Mouse (Mus musculus): ENCODE results near the gene Cyb5rl. TPM values are rescaled to one million over a fixed set of nuclear protein-coding genes. Genes with fewer than 3 reads are reported as not detected.

Gene Cyb5rl
- polyA plus RNA-seq (2012; rRNA removed) = 5.0 and 7.8 TPM in 2 replicates

DNA sequence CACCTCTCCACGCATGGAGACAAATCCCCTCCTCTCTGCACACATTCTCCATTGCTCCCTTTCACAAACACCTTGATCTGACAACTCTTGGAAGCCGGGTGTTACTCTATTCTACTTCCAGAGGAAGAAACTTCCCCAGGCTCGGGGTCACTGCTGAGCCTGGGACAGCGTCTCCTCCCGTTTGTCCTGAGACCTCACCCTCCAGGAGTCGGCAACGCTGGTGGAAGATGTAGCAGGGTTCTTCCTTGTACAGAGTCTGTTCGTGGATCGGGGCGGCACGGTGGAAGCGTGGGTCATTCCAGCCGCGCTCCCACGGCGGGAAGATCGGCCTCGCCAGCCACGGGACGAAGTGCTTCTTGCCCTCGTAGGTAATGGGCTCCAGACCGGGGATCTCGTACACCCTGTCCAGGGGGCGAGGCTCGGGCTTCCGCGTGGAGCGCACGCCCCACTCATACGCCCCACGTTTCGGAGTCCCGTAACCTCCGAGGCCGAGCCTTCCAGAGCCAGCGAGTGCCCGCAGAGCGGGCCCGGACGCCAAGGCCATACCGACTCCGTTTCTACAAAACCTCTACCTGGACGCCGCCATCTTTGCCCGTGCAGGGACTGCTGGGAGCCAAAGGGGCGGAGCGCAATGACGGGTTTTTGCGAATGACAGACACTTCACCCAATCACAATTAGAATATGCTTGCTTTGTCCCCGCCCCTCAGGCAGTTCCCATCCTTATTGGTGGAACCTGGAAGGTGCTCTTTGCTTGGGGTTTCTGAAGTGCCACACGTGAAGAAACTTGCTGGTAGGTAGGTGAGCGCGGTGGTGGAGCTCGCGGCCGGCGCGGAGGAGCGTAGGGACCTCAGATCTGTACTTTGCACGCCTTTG lies at the start of gene Cyb5rl, which contains the start of gene Mrpl37:
Cyb5rl (plus strand) TSS at position 737 of the 873 bp plus-strand sequence.
Mrpl37 (minus strand) TSS at position 617 of the 873 bp plus-strand sequence.
- DNase-seq (ENCODE audit: extremely low spot score in 1 of 2, low spot score in 1 of 2) = peak; percentile 95 to 99

DNA sequence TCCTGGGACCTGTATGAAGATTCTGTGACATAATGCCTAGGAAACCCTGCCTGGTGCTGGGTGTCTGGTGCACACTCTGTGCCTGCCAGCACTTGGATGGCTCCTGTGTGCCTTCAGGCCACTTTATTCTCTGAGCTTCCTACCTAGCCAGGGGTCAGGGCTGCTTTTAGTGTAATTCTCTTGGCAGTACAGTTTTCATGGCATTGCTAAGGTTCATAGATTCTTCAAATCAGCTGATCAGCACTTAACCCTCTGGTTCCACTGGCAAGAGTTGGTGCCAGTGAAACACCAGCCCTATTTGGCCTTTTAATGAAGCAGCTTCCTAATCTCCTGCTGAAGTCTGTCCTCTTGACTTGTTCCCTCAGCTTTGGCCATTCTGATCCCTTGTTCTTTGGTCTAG lies 49.5 kb upstream of the Cyb5rl start:
- no peak for DNase-seq (ENCODE audit: extremely low spot score in 1 of 2, low spot score in 1 of 2)

DNA sequence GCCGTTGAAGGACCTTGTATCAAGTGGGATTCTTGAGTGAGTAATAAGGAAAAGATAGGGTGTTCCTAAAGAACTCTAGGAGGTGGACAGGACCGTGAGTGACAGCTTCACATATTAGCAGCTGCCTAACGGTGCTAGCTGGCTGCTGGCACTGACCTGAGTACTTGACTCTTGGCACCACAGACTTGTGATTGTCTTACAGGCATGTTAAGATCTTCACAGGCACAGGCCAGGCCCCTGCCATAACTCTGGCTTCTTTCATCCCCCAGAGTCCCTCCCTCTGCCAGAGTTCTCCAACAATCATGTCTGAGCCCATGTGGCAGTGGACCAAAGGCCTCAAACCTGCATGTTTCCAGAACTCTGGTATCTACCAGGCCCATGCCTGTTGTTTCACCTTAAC lies 48.3 kb upstream of the Cyb5rl start:
- DNase-seq (ENCODE audit: extremely low spot score in 1 of 2, low spot score in 1 of 2) = no peak

DNA sequence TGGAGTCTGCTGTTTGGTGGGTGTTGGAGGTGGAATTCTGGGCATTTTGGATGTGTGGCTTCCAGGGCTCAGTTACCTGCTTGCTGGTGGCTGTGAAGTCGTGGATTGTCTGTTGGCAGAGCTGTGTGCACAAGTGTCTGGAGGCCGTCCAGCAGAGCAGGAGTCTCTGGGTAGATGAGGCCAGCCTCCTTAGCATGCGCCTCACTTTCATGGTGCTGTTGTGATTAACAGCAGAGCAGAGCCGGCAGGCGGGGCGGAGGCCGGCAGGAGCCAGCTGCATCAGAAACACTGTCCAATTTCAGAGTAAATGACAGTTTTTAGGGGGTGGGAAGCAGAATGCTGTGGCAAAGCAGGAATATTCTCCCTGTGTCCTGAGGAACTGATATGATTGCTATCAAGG lies 47.8 kb upstream of the Cyb5rl start:
- peak; percentile 42 to 77 for DNase-seq (ENCODE audit: extremely low spot score in 1 of 2, low spot score in 1 of 2)

DNA sequence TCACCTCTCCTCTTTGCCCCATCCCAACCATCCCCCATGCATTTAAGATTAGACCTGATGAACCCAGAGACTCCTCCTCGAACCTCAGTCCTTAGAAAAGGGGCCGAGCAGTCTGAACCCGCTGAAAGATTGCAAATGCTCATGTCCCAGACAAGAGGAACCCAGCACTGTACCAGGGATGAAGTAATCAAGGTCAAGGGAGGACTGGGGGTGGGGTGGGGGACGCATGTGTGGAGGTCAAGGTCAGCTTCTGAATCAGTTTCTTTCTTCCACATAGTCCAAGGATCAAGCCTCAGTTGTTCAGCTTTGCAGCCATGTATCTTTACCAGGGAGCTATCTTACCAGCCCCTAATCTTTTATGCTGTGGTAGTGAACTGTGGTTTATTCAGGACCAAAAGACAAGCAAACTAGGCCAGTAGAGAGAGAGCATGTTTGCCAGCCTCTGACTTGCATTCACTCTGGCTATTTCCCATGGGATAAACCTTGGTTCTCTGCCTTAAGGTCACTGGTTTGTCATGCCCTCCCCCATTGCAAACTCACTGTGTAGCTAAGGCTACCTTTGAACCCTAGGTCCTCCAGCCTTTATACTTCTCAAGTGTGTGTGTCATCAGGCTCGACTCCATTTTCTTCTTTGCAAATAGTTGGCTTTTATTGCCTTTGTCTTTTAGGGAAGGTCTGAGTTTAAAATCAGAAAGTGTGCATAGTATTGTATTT lies 46.3 kb upstream of the Cyb5rl start:
- DNase-seq (ENCODE audit: extremely low spot score in 1 of 2, low spot score in 1 of 2) = no peak

DNA sequence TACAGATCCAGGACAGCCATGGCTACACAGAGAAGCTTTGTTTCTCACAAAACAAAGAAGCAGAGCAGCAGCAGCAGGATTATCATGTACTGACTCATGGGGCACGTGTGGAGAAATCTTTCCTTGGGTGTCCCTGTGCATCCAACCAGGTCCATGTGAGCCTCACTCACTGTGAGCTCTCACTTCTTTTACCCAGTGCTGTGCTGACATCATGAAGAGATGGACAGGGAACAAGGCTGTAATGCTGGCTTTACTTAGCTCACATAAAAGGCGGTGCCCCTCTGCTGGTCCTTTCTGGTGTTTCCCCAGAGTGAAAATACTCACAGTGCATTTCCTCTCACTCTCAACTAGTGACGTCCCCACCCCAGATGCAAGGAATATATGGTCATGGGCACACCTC lies 45.3 kb upstream of the Cyb5rl start:
- DNase-seq (ENCODE audit: extremely low spot score in 1 of 2, low spot score in 1 of 2) = no peak

DNA sequence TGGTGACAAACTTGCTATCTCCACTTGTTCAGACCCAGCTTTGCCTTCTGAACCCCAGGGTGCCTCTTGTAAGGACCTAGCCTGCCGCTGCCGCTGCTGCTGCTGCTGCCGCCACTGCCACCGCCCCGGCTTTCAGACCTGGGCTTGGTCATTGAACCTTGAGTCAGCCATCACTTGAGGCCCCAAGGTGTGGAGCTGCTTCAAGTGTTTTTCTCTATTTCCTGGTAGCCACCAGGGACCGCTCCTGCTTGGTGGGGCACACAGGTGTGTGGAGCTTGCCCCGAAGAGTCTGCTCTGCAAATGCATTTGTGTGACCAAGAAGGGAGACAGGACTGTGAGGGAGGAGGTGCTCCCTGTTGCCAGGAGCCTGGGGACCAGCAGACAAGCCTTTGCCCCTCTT lies 41.9 kb upstream of the Cyb5rl start:
- no peak for DNase-seq (ENCODE audit: extremely low spot score in 1 of 2, low spot score in 1 of 2)

DNA sequence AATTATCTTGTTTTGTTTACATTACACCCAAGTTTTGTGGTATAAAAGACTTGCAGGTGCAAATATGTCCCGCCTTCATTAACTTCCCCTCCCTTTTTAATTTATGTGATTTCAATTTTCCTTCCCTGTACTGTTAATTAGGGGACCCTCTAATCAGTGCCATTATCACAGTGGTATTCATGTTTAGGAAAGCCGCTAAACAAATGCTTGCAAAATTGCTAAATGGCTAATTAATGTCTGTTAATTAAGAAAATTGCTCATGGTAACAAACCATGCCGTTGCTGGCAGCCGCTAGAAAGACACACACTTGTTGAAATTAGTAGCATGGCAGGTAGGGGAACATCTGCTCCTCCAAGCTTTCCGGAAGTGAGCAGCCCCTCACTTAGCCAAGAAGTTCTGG lies 41.4 kb upstream of the Cyb5rl start:
- no peak for DNase-seq (ENCODE audit: extremely low spot score in 1 of 2, low spot score in 1 of 2)

DNA sequence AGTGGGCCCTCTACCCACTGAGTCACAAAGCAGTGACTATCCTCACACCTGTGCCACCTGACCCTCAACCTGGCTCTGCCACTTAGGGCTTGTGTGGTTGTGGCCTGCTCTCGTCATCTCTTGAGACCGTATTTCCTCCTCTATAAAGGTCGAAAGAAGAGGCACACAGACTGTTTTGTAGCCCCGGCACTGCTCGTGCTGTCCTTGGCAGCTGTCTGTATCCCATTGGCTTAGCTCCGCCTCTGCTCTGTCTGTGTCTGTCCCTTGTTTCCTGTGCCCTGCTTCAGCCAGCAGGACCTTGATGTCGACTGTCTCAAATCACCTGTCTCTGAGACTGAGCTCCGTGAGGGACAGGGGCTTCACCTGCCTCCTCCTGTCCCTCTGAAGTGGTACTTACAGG lies 40.3 kb upstream of the Cyb5rl start:
- DNase-seq (ENCODE audit: extremely low spot score in 1 of 2, low spot score in 1 of 2) = no peak

DNA sequence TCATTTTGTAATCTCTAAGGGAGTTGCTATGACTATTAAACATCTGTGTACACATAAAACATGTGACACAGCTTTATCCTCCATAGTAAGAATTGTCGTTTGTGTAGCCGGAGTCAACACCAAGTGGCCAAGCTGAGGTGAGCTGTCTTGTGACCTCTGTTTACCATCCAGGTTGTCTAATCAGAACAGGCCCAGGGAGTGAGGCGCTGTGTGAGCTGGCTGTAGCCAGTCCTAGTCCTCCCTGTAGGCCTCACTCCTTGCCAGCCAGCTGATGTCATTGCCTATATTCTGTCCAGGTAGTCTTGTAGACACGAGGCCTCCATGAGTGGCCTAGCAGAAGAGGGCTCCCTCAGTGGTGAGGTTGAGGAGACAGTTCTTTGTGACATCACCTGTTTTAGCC lies 31.1 kb upstream of the Cyb5rl start:
- DNase-seq (ENCODE audit: extremely low spot score in 1 of 2, low spot score in 1 of 2) = no peak

DNA sequence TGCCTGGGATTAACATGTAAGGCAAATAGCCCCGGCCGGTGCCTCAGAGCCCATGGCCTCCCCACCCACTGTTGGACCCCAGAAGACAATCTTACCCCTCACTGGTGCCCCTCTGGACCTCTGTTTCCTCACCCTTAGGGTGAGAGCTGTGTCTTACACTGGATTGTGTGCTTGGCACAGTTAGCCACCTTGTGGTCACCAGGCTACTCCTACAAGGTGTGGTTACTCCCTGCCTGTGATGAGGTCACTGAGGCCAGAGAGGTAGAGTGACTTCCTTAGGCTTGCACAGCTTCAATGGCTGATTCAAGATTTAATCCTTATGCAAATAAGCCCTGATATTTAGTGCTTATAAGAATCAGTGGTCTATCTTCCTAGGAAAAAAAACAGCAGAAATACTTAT lies 29.8 kb upstream of the Cyb5rl start:
- no peak for DNase-seq (ENCODE audit: extremely low spot score in 1 of 2, low spot score in 1 of 2)

DNA sequence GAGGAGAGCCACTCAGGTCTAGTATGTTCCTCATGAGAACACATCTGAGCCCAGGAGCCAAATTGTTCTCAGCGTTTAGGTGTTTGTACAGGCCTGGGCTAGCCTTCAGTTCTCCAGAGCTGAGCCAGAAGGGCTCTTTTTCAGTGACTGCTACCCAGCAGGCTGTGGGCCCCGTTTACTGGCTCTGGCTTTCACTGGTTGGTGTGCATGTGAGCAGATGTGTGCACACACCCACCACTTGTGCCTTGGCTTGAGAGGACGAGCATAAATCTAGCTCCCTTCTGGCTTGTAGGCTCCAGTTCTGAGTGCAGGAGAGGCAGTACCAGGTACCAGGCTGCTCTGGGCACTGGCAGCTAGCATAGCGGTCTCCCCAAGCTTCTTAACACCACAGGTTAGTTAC lies 28.5 kb upstream of the Cyb5rl start:
- peak; percentile 38 to 63 for DNase-seq (ENCODE audit: extremely low spot score in 1 of 2, low spot score in 1 of 2)

DNA sequence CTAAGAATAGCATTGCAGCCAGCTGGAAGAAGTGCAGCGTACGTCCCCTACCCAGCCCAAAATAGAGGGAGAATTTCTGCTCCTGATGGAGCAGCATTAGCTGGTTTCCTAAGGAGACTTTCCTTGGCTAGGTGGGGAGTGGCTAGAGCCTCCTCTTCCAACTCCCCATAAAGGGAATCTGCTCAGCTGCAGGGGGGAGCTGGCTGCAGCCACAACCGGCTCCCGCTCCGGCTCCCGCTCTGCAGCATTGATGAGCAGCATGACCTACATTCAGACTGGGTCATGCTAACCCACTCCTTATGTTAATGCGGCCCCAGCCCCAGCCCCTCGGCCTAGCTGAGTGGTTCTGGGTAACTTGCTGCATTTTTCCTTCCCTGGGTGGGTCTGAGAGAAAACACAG lies 27.5 kb upstream of the Cyb5rl start:
- DNase-seq (ENCODE audit: extremely low spot score in 1 of 2, low spot score in 1 of 2) = peak in 1 of 2 experiments; percentile 33

DNA sequence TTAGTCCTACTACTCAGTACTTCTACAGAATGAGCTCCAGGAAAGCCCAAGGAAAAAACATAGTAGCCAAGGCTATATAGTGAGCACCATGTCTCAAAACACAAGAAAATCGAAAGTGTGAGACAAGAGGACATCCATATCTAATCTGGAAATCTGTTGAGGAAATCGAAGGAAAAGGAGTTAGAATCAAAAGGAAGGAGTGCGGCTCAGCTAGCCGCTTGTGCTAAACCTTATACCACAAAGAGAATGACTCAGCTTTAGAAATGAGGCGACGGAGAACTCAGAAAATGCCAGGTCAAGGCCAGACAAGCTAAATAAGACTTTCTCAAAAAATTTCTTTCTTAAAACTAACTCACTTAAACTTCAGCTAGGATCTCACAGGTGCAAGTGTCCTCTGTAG lies 24.5 kb upstream of the Cyb5rl start:
- no peak for DNase-seq (ENCODE audit: extremely low spot score in 1 of 2, low spot score in 1 of 2)

DNA sequence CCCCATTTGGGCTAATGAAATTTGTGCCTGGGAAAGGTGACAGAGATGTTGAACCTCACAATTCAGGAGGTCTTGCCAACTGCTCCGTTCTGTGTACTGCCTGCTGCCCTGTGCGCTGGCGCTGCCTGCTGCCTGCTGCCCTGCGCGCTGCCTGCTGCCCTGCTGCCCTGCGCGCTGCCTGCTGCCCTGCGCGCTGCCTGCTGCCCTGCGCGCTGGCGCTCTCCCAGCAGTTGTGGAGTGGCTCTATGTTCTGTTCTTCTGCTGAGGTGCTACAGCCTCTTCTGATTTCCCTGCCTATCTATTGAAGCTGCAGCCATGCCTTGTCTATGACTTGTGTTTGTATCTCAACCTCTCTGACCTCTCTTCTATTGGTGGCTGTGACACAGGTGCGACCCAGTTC lies 21.6 kb upstream of the Cyb5rl start:
- no peak for DNase-seq (ENCODE audit: extremely low spot score in 1 of 2, low spot score in 1 of 2)

DNA sequence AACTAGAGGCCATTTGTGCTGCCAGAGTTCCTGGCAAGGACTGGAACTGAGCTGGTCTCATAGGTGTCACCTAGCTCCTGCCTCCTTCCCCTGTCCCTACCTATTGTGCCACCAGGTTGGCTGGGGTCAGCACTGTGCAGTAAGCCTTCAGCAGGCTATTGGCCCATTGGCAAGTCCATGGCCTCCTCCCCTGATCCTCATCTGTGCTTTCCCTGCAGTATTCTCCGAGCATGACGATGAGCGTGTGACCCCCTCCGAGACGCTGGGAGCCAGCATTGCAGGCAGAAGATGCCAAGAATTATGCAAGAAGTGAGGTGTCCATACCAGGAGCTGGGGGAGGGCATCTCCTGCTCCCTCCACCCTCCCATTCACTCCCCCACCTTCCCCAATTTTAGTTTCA lies 19.0 kb upstream of the Cyb5rl start:
- DNase-seq (ENCODE audit: extremely low spot score in 1 of 2, low spot score in 1 of 2) = peak in 1 of 2 experiments; percentile 39

DNA sequence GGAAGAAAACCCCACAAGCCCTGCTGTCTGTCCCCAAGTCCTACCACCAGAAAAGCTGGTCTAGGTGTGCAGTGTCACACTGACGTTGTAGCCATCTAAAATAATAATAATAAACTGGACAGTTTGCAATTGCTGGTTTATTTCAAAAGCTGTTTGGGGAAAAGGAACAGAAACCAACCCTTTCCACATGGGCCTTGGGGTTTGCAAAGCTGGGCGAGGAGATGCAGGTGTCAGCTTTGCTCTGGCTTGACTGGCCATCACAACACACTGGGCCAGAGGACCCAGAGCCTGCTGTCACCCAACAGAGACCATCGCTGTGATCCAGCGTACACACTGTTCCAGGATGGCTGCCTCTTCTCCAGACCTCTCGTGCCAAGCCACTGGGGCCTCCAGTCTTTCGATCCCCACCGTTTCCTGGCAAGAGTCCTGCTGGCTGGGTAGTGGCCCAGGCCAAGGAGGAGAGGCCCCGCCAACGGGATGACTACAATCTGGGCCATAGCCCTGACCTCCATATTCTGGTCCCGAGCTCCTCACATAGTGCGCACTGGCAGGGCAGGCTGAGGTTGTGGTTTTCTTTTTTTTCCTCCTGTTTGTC lies 18.1 kb upstream of the Cyb5rl start:
- peak in 1 of 2 experiments; percentile 35 for DNase-seq (ENCODE audit: extremely low spot score in 1 of 2, low spot score in 1 of 2)

DNA sequence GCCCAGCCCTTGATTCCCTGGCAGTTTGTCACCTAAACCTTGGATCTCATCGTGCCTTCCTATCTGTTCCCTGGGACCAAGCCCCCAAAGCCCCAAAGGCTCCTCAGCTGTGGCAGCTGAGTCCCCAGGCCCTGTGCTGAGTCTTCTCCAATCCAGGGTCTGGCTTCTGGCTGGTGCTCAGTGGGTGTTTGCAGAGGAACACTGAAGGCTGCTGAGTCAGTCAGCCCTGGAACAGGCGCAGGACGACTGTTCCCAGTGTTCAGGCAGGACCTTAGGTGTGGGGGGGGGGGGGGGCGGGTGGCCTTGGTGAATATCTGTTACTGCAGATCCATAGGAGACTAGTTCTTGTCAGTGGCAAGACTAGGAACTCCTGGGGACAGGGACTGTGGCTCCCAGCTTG lies 14.9 kb upstream of the Cyb5rl start:
- DNase-seq (ENCODE audit: extremely low spot score in 1 of 2, low spot score in 1 of 2) = peak in 1 of 2 experiments; percentile 36

DNA sequence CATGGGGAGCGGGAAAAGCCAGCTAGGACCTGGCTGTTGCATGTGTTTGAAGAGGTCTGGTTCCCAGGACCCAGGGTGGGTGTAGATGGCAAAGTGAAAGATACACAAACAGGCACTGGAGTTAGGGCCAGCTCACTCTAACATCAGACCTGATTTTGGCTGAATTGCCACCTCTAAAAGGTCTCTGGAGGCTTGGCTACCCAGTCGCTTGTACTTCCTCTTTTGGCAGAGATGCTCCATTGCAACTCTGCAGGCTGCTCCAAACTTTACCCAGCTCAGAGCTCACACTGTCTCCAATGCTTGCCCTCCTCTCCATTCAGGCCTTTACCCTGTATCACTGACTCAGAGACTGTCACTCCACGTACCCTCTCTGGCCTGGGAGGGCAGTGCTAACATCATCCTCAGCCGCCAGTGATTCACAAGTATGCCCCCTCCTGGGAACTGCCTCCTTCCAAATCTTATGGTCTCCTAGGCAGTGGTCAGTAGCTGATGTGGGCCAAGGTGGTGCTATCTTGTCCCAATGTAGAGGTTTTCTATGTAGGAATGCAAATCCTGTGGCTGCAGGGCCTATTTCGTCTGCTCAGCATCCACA lies 13.7 kb upstream of the Cyb5rl start:
- no peak for DNase-seq (ENCODE audit: extremely low spot score in 1 of 2, low spot score in 1 of 2)

DNA sequence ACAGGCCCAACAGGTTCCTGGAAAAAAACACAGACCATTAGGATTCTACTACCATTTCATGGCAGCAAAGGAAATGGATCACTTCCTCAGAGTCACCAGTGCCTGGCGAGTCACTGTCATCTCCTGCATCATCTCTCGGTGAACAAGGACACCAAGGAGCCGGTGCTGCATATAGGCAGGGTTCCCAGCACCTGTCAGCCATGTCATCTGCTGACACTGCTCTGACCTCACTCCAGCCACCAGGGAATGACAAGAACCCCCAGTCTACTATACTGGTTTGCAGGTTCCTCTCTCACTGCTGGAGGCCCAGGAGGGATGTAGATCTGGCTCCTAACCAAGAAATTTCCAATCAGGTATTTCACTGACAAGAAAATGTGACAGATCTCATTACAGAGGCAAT lies 10.7 kb upstream of the Cyb5rl start:
- DNase-seq (ENCODE audit: extremely low spot score in 1 of 2, low spot score in 1 of 2) = no peak

DNA sequence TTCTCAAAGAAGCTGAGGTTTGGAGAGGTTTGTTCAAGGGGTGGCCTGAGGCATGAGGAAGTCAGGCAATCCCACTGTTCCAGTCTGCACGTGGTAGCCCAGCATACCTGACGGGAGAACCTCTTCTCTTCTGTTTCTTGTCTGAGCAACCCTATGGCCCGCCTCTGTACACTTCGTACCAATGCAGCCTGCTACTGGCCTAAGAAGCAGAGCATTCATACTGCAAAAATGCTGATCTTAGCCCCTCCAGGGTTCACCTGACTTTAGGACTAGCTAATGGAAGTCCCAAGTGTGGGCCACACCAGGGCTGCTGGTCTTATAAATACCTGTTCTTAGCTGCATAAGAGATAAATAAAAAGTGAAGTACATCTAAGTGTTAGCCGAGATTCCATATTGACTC lies 8.4 kb upstream of the Cyb5rl start:
- no peak for DNase-seq (ENCODE audit: extremely low spot score in 1 of 2, low spot score in 1 of 2)

Data from frontal cortex, adult 2 months (tissue).